Mouse (Mus musculus) CH12.LX (cell line): ENCODE data around the gene Tepp.

ENCODE experiments used
- CTCF ChIP-seq, 2 experiments: IDR thresholded peaks in 1 of 2; conservative IDR thresholded peaks in 1 of 2; 2 replicates each; pipeline ENCODE4 v1.5.1; 2011 to 2012; ENCODE audit warnings: low read depth in 2 of 2, low read length in 2 of 2, improper control_type of control experiment in 1 of 2, inconsistent platforms in 1 of 2, mild to moderate bottlenecking in 1 of 2, moderate library complexity in 1 of 2
- HCFC1 ChIP-seq: IDR thresholded peaks from 2 replicates; pipeline ENCODE4 v1.6.1; 2012; ENCODE audit warnings: low read depth, mild to moderate bottlenecking, inconsistent platforms, low read length, improper control_type of control experiment
- MAFK ChIP-seq: IDR thresholded peaks from 2 replicates; pipeline ENCODE4 v1.6.1; 2011; ENCODE audit warnings: low read length, improper control_type of control experiment; ENCODE audit not compliant: insufficient replicate concordance
- MAX ChIP-seq: IDR thresholded peaks from 2 replicates; pipeline ENCODE4 v1.6.1; 2011; ENCODE audit warnings: low read length, improper control_type of control experiment
- MYC ChIP-seq: IDR thresholded peaks from 2 replicates; pipeline ENCODE4 v1.6.1; 2011; ENCODE audit warnings: low read depth, mild to moderate bottlenecking, improper control_type of control experiment, low read length
- POLR2A ChIP-seq: IDR thresholded peaks from 2 replicates; pipeline ENCODE4 v1.6.1; 2011; ENCODE audit warnings: low read depth, mild to moderate bottlenecking, improper control_type of control experiment, low read length
- SIN3A ChIP-seq: IDR thresholded peaks from 2 replicates; pipeline ENCODE4 v1.6.1; 2012; ENCODE audit warnings: low read length, improper control_type of control experiment, inconsistent platforms
- ZC3H11A ChIP-seq: IDR thresholded peaks from 2 replicates; pipeline ENCODE4 v1.6.1; 2012; ENCODE audit warnings: low read depth, mild to moderate bottlenecking, inconsistent platforms, low read length, improper control_type of control experiment

DNA sequence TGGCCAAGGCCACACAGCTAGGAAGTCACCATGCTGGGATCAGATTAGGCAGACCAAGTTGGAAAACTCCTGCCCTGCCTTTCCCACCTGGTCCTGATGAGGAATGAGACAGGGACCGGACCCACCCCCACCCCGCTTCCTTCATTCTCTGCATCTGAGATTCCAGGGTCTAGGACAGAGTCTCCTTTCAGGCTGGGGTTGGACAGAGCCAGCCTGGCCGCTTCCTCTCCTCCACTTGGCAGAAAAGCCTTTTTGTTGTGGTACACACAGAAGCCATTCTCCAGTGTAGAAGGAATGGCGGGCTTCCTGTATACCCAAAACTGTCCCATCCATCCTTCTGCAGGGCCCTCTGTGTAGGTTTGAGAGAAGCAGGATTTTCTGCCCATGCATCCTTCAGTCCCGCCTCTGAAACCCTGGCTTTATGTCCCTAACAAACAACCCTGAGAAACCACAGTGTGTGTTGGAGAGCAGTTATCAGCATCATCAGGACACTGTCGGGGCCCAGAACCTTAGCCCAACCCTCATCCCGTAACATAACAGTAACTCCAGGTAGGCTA, 65.1 kb downstream of the Tepp start:
- TF ChIP-seq MAX (no peak), CTCF (conservative IDR thresholded peaks at IDR 0.05 in 1 of 2, IDR thresholded peaks at IDR 0.05 in 1 of 2; ENCODE audit: low read depth in 2 of 2, low read length in 2 of 2) (no peak), ZC3H11A (no peak), HCFC1 (no peak), POLR2A (no peak), MYC (no peak), SIN3A (no peak), MAFK (no peak)
